Mouse (Mus musculus) embryonic fibroblast, embryonic 13.5 days (primary cell): ENCODE measurements around the gene Gm11077. TPM values are rescaled to one million over a fixed set of nuclear protein-coding genes. Genes with fewer than 3 reads are reported as not detected.

Experiments used
- H3K27ac ChIP-seq: 2 replicates; pipeline ENCODE4 v1.5.1; 2012; ENCODE audit warnings: low read length, control low read depth, inconsistent platforms; ENCODE audit not compliant: insufficient read depth
- H3K4me1 ChIP-seq: 2 replicates; pipeline ENCODE4 v1.6.1; 2011; ENCODE audit warnings: low read length; ENCODE audit not compliant: control insufficient read depth, insufficient read depth
- H3K4me3 ChIP-seq: 2 replicates; pipeline ENCODE4 v1.5.1; 2011; ENCODE audit warnings: mild to moderate bottlenecking, control low read depth, low read length; ENCODE audit not compliant: insufficient read depth
- CTCF ChIP-seq: IDR thresholded peaks from 2 replicates; pipeline ENCODE4 v1.5.1; 2011; ENCODE audit warnings: mild to moderate bottlenecking, control low read depth, low read length, moderate library complexity, borderline replicate concordance; ENCODE audit not compliant: insufficient read depth
- POLR2A ChIP-seq: IDR thresholded peaks from 2 replicates; pipeline ENCODE4 v1.6.1; 2011; ENCODE audit warnings: low read depth, mild to moderate bottlenecking, control low read depth, low read length, moderate library complexity
- polyA plus RNA-seq: library from polyadenylated mRNA; stranded (reverse); fragments of >200 nt; gene quantifications from 2 replicates; pipeline ENCODE4 v1.2.4, GENCODE M21; 2011; ENCODE audit warnings: low read depth; ENCODE audit not compliant: missing spikeins, insufficient read length

Gm11077 gene
- polyA plus RNA-seq, 1 experiment = not detected

- H3K4me1 ChIP-seq = no peaks in the 10 kb centered on the region
- no peak overlapping the region for H3K4me3 ChIP-seq
- no peak overlapping the region for H3K27ac ChIP-seq
- TF ChIP-seq CTCF (no peak), POLR2A (no peak)
Measured at GRCm38 (mm10) chr6:140798841-140799240, 69.8 kb downstream of the Gm11077 start.

DNA sequence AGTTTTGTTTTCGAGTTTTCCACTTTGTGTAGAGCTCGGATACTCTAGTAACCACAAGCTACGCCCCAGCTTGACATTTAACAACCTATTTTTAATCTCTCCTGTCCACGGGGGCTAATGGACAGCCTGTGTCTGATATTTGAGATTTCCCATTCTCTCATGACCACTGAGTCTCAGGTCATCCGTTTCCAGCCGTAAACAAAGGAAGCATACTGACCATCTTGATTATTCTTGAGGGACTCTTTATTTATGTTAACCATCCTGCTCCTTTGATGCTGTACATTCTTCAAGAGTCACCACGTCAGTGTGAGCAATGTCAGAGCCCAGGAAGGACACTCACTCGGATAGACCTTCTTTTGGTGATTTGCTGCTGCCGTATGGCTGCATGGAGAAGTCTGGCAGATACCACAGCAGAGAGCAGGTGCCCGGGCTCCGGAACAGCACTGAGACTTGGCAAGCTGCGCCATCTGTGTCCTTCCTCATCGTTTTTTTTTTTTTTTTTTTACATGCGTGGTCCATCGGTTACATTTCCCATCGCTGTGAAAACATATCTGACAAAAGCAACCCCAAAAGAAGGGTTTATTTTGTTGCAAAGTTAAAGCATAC, 70.5 kb downstream of the Gm11077 start:
- H3K4me1 ChIP-seq = no peaks in the 10 kb centered on the region
- no peak overlapping the region for H3K27ac ChIP-seq
- no peak overlapping the region for H3K4me3 ChIP-seq
- TF ChIP-seq CTCF (no peak), POLR2A (no peak)

DNA sequence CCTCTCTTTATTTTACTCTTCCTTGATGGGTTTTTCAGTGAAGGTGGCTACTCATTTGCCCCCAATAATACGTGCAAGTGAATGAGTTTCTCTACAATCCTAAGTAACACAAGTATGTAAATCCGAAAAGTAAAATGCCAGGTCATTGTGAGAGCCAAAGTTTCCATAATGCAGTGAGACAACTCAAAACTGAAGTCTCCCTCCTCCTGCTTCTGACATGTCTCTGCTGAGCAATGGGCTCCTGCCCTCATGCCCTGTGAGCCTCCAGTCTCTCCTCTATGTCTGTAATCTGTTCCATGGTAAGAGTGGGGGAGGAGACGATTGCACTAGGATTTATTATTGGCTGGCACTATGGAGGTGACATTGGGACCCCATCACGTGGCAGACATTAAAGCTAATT, 71.5 kb downstream of the Gm11077 start:
- Histone ChIP-seq H3K4me1 (no peaks in the 10 kb centered on the region), H3K4me3 (no peak overlapping the region), H3K27ac (no peak overlapping the region)
- TF ChIP-seq POLR2A = no peak
- no peak for TF ChIP-seq CTCF

Other genes starting within 250 kb of the Gm11077 start
- 96.3 and 105 TPM in 2 replicates for gene Aebp2, start 106.6 kb upstream of the Gm11077 start, polyA plus RNA-seq